21 mouse cellular contexts compared by ENCODE assay signal in the genomic region with DNA sequence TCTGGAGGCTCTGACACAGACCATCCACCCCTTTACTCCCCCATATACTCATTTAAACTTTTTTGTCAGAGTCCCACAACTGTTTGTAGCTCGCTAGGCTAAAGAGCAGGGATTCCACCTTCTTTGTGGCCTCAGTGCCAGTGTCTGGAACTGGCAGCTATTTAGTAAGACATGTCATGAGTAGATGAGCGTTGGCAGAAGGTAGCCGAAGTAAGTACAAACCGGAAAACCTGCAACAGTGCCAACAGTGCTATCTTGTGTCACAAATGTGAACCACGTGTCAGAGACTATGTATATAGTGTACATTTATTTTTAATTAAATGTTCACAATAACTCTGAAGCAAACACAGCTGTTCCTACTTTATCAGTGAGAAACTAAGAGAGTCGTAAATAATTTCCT.
"Had no signal": no experiment of that assay in that cellular context is flagged by ENCODE, and none has a peak within 500 bp of the region (broad histone marks: within the 10 kb centered on the region; RNA-seq: fewer than 3 reads in every experiment).

No protein-coding gene starts in this region.

- H3K4me2 ChIP-seq: limb, embryonic 15.5 days; liver, embryonic 11.5 days; lung, embryonic 15.5 days had no signal

- H3K27ac ChIP-seq: kidney, postnatal 0 days; limb, embryonic 15.5 days; liver, embryonic 14.5 days; lung, embryonic 15.5 days; midbrain, embryonic 10.5 days; stomach, postnatal 0 days had no signal

- DNase-seq: kidney, adult 2 months; kidney, postnatal 25 days; left cerebral cortex, postnatal 4 days; liver, postnatal 0 days; lung, postnatal 10 days; lung, postnatal 36 days; midbrain, embryonic 14.5 days; right cerebral cortex, adult 18-20 months; right cerebral cortex, postnatal 14 days; right cerebral cortex, postnatal 4 days; thymus, adult 2 months; thymus, postnatal 14 days; thymus, postnatal 4 days had no signal

- H3K9me3 ChIP-seq: limb, embryonic 15.5 days; lung, embryonic 15.5 days; megakaryocyte, embryonic 14.5 days; midbrain, embryonic 10.5 days had no signal

- ATAC-seq: liver, postnatal 0 days had no signal

- H3K4me1 ChIP-seq: midbrain, embryonic 10.5 days had no signal

- H3K4me3 ChIP-seq: limb, embryonic 15.5 days; lung, embryonic 15.5 days; megakaryocyte, embryonic 14.5 days; midbrain, embryonic 10.5 days had no signal

- H3K36me3 ChIP-seq: limb, embryonic 15.5 days; lung, embryonic 15.5 days; midbrain, embryonic 10.5 days had no signal

- H3K27me3 ChIP-seq: limb, embryonic 15.5 days; lung, embryonic 15.5 days had no signal

- H3K9ac ChIP-seq: limb, embryonic 15.5 days; liver, embryonic 14.5 days; liver, postnatal 0 days; lung, embryonic 15.5 days had no signal
